ENCODE assay signal across 9 mouse cellular contexts in the genomic region with DNA sequence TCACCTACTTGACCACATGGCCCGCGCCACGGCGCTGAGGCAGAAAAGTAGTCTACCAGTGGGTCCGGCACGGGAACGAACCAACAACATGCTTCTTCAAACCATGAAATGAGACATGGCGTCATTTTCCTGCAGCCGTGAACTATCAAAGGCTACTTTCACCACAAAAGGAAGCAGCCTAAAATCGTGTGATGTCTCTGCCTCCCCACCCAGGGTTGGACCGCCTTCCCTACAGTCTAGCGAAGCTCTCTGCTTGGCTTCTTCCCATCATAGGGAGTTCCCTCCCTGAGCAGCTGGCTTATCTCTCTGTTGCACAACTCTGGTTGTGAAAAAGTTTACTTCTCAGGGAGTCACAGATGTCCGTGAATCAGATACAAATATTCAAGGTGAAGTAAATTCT.
DNase-seq lines count a peak whose midpoint lies in the region; ATAC-seq lines count a peak whose summit lies in the region.
"Had no signal": no experiment of that assay in that cellular context is flagged by ENCODE, and none has a peak within 500 bp of the region (broad histone marks: within the 10 kb centered on the region; RNA-seq: fewer than 3 reads in every experiment).

No protein-coding gene starts in this region.

- peaks cover 24% of the 10 kb centered on the region for H3K27me3 ChIP-seq in embryonic facial prominence, embryonic 13.5 days
- H3K27me3 ChIP-seq in forebrain, embryonic 14.5 days (replicated peaks; ENCODE audit: control insufficient read depth, insufficient read depth, low read length) = no peaks in the 10 kb centered on the region
- no peaks in the 10 kb centered on the region for H3K27me3 ChIP-seq in hindbrain, embryonic 12.5 days

- peak overlapping the region; percentile 35 for H3K4me2 ChIP-seq in embryonic facial prominence, embryonic 13.5 days
- no peak overlapping the region for H3K4me2 ChIP-seq in forebrain, embryonic 14.5 days (ENCODE audit: low read length)
- no peak overlapping the region for H3K4me2 ChIP-seq in hindbrain, embryonic 12.5 days (replicated peaks)
- H3K4me2 ChIP-seq: embryonic facial prominence, embryonic 12.5 days had no signal

- 0 out of 2 replicates have a peak overlapping the region, but pooled peaks have one; percentile 34 for H3K27ac ChIP-seq in embryonic facial prominence, embryonic 13.5 days
- H3K27ac ChIP-seq in forebrain, embryonic 14.5 days (ENCODE audit: low read depth, low read length) = no peak overlapping the region
- no peak overlapping the region for H3K27ac ChIP-seq in hindbrain, embryonic 12.5 days

- H3K36me3 ChIP-seq in embryonic facial prominence, embryonic 13.5 days = no peaks in the 10 kb centered on the region
- no peaks in the 10 kb centered on the region for H3K36me3 ChIP-seq in forebrain, embryonic 14.5 days (ENCODE audit: control insufficient read depth, insufficient read depth, low read length)
- no peaks in the 10 kb centered on the region for H3K36me3 ChIP-seq in hindbrain, embryonic 12.5 days
- H3K36me3 ChIP-seq: embryonic facial prominence, embryonic 12.5 days had no signal

- ATAC-seq in embryonic facial prominence, embryonic 13.5 days (ENCODE audit: insufficient number of reproducible peaks, insufficient read depth, low FRiP score, low TSS enrichment, low read depth) = no peak
- ATAC-seq in forebrain, embryonic 14.5 days = no peak
- ATAC-seq in hindbrain, embryonic 12.5 days (ENCODE audit: low FRiP score) = no peak

- H3K4me1 ChIP-seq in embryonic facial prominence, embryonic 13.5 days = peaks cover 35% of the 10 kb centered on the region
- 0 out of 2 replicates have a peak, but pooled peaks cover 4% of the 10 kb centered on the region for H3K4me1 ChIP-seq in forebrain, embryonic 14.5 days (ENCODE audit: control insufficient read depth, insufficient read depth, low read length)
- peaks cover 12% of the 10 kb centered on the region for H3K4me1 ChIP-seq in hindbrain, embryonic 12.5 days

- no peaks in the 10 kb centered on the region for H3K9me3 ChIP-seq in embryonic facial prominence, embryonic 13.5 days
- no peaks in the 10 kb centered on the region for H3K9me3 ChIP-seq in forebrain, embryonic 14.5 days (replicated peaks; ENCODE audit: control insufficient read depth, low read length)
- no peaks in the 10 kb centered on the region for H3K9me3 ChIP-seq in hindbrain, embryonic 12.5 days (replicated peaks)
- H3K9me3 ChIP-seq: embryonic facial prominence, embryonic 12.5 days had no signal

- H3K4me3 ChIP-seq in embryonic facial prominence, embryonic 13.5 days = no peak overlapping the region
- no peak overlapping the region for H3K4me3 ChIP-seq in forebrain, embryonic 14.5 days (ENCODE audit: low read depth, low read length)
- H3K4me3 ChIP-seq in hindbrain, embryonic 12.5 days = no peak overlapping the region
- H3K4me3 ChIP-seq: embryonic facial prominence, embryonic 12.5 days had no signal

- WGBS in embryonic facial prominence, embryonic 13.5 days = 69% methylated on average over 13 of the region's 13 CpGs
- WGBS in forebrain, embryonic 14.5 days = 94% methylated on average over 13 of the region's 13 CpGs
- 94% methylated on average over 13 of the region's 13 CpGs for WGBS in hindbrain, embryonic 12.5 days

- peak; percentile 16 for DNase-seq in kidney, adult 11 months
- DNase-seq in kidney, adult 18-20 months = no peak
- peak; percentile 29 for DNase-seq in liver
- peak; percentile 40 to 54 for DNase-seq in spleen, postnatal 36 days (ENCODE audit: low spot score in 2 of 2)
- DNase-seq in forebrain, embryonic 14.5 days (ENCODE audit: low spot score) = no peak
- DNase-seq in left cerebral cortex, adult 11 months (ENCODE audit: low spot score) = no peak

- H3K9ac ChIP-seq in embryonic facial prominence, embryonic 13.5 days = no peak overlapping the region
- H3K9ac ChIP-seq in forebrain, embryonic 14.5 days (ENCODE audit: low read length) = no peak overlapping the region
- H3K9ac ChIP-seq in hindbrain, embryonic 12.5 days = no peak overlapping the region
- H3K9ac ChIP-seq: embryonic facial prominence, embryonic 12.5 days had no signal

Comparison
In these comparisons a context has a peak if more than half of its experiments do, and no peak if none do; other contexts are left out.
1. DNase-seq: peak in kidney, adult 11 months (single experiment), liver (single experiment) and spleen, postnatal 36 days (2 of 2); none in kidney, adult 18-20 months (single experiment), forebrain, embryonic 14.5 days (single experiment) and left cerebral cortex, adult 11 months (single experiment).